Mouse (Mus musculus): Measurements from ENCODE around the gene Nnmt.

Nnmt gene

GRCm38 (mm10) chr9:48547233-48547632 is 57.7 kb downstream of the Nnmt start:
- DNase-seq = no peak
